Mouse (Mus musculus) embryonic facial prominence, embryonic 12.5 days (tissue): Measurements from ENCODE around the gene Rimkla. TPM values are rescaled to one million over a fixed set of nuclear protein-coding genes. Genes with fewer than 3 reads are reported as not detected.
A peak's percentile ranks its signal among the peaks of the same experiment; 100 is the strongest.

Source experiments
- ATAC-seq: fragments of 200-750 bp; cut with Nextera tagmentation; 2 replicates; pipeline ENCODE4 v1.8.0; 2017; ENCODE audit not compliant: insufficient number of reproducible peaks, insufficient read depth, low FRiP score, low TSS enrichment
- H3K27ac ChIP-seq: fragments of 300-500 bp; sonication (generic); 2 replicates; pipeline ENCODE4 v1.5.1; 2016; ENCODE audit warnings: mild to moderate bottlenecking
- H3K27me3 ChIP-seq: fragments of 300-500 bp; sonication (generic); 2 replicates; pipeline ENCODE4 v1.6.1; 2016; ENCODE audit warnings: mild to moderate bottlenecking, moderate library complexity
- H3K36me3 ChIP-seq: fragments of 300-500 bp; sonication (generic); 2 replicates; pipeline ENCODE4 v1.6.1; 2016; ENCODE audit warnings: mild to moderate bottlenecking
- H3K4me1 ChIP-seq: fragments of 300-500 bp; sonication (generic); 2 replicates; pipeline ENCODE4 v1.6.1; 2016
- H3K4me2 ChIP-seq: fragments of 300-500 bp; sonication (generic); replicated peaks from 2 replicates; pipeline ENCODE4 v1.6.1; 2016; ENCODE audit warnings: mild to moderate bottlenecking, moderate library complexity
- H3K4me3 ChIP-seq: fragments of 300-500 bp; sonication (generic); 2 replicates; pipeline ENCODE4 v1.5.1; 2016; ENCODE audit warnings: mild to moderate bottlenecking
- H3K9ac ChIP-seq: fragments of 300-500 bp; sonication (generic); 2 replicates; pipeline ENCODE4 v1.6.1; 2016; ENCODE audit warnings: mild to moderate bottlenecking, moderate library complexity
- H3K9me3 ChIP-seq: fragments of 300-500 bp; sonication (generic); 2 replicates; pipeline ENCODE4 v1.6.1; 2016; ENCODE audit warnings: mild to moderate bottlenecking, moderate library complexity
- WGBS: fragments of 180-500 bp; shearing (Covaris S2); methylation state at CpG from one replicate; pipeline ENCODE4 v1.1.7; 2016; 5-methylcytosine and 5-hydroxymethylcytosine counted together
- polyA plus RNA-seq: library from polyadenylated mRNA; unstranded; fragments of >200 nt; fragmentation: Nextera tagmentation; extraction: Ambion mirVana; gene quantifications from 2 replicates; pipeline ENCODE4 v1.2.1, GENCODE M21; 2016

Gene Rimkla
- polyA plus RNA-seq, 1 experiment from 2014 or later = 2.3 TPM

DNA sequence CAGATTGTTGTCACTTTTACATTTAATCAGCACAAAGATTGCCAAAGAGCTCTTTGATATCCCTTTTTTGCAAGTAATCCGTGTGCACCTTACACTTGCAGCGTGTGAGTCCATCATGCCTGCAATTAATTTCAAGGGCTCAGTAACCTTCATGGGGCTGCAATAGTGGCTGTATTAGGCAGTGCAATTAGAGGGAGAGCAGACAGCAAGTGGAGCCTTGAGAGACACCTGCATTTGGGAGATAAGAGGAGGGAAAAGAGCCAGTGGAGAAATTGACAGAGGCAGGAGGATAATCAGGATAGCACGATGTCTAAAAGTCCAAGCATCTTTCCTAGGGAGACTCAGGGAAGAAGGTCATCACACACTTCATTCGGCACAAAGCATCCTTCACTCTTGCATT is 31.1 kb upstream of the Rimkla start:
- H3K4me3 ChIP-seq = no peak overlapping the region
- H3K27me3 ChIP-seq = no peaks in the 10 kb centered on the region
- ATAC-seq = no peak
- H3K9me3 ChIP-seq = no peaks in the 10 kb centered on the region
- H3K4me1 ChIP-seq = no peaks in the 10 kb centered on the region
- WGBS = 86% methylated on average over 4 of the region's 4 CpGs
- H3K9ac ChIP-seq = no peak overlapping the region
- no peak overlapping the region for H3K4me2 ChIP-seq
- no peak overlapping the region for H3K27ac ChIP-seq
- no peaks in the 10 kb centered on the region for H3K36me3 ChIP-seq

DNA sequence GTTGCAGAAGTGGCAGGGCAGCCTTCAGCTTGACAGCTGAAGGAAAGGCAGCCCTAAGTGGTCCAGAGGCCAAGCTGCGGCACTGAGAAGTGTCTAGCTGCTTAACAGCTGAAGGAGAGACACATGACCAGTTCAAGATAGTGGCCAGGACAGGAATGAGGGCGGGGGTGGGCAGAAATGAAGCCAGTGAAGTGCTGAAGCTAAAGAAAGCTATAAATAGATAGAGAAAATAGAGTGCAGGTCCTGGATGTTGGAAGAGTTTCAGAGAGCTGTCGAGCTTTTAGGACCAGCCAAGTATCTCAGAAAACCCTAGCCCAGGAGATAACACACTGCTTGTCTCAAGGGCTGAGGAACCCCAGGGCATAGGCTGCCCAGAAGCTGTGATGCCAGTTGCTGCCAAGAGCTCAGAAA is 20.3 kb upstream of the Rimkla start:
- H3K4me3 ChIP-seq = no peak overlapping the region
- WGBS = 68% methylated on average over 3 of the region's 3 CpGs
- no peaks in the 10 kb centered on the region for H3K4me1 ChIP-seq
- H3K9ac ChIP-seq = no peak overlapping the region
- no peak overlapping the region for H3K27ac ChIP-seq
- no peak overlapping the region for H3K4me2 ChIP-seq
- no peaks in the 10 kb centered on the region for H3K36me3 ChIP-seq
- ATAC-seq = no peak
- H3K9me3 ChIP-seq = no peaks in the 10 kb centered on the region
- H3K27me3 ChIP-seq = no peaks in the 10 kb centered on the region

DNA sequence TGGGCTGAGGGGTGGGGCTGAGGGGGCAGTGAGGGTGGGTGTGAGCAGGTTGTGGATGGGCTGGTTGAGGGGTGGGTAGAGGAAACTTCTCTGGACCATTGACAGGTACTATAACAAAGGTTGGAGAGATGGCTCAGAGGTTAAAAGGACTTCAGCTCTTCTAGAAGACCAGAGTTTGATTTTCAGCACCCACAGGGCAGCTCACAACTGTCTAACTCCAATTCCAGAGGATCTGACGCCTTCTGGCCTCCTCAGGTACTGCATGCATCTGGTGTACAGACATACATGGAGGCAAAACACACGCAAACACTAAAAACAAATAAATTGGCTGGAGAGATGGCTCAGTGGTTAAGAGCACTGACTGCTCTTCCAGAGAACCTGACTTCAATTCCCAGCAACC is 19.2 kb upstream of the Rimkla start:
- Histone ChIP-seq H3K27me3 (no peaks in the 10 kb centered on the region), H3K4me1 (no peaks in the 10 kb centered on the region), H3K36me3 (no peaks in the 10 kb centered on the region), H3K27ac (no peak overlapping the region), H3K4me2 (no peak overlapping the region), H3K9ac (no peak overlapping the region), H3K4me3 (no peak overlapping the region), H3K9me3 (no peaks in the 10 kb centered on the region)
- WGBS = 69% methylated on average over 2 of the region's 2 CpGs
- ATAC-seq = no peak

DNA sequence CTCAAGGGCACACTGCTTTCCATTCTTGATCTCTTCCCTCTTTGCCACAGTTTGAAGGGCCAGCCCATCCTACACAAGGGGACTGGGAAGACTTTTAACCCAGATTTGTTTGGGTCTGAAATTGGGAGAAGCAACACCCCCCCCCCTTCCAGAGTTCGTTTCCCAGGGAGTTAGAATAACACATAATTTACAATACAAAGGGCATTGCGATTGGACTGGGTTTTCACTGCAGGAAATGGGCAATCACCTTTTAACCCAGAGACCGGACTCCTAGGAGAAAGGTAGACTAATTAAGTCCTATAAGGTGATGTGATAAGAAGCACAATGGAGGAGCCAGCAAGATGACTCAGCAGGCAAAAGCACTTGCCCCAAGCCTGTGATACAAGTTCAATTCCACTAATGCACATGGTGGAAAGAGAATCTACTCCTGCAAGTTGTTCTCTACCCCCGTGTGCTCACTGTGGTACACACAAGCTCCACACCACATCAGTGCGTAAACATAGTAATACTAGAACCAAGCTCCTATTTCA is 6.0 kb upstream of the Rimkla start:
- H3K4me1 ChIP-seq = no peaks in the 10 kb centered on the region
- peaks cover 12% of the 10 kb centered on the region; the same call in 1 of the 2 replicates for H3K27me3 ChIP-seq
- no peak overlapping the region for H3K9ac ChIP-seq
- no peak overlapping the region for H3K27ac ChIP-seq
- H3K4me2 ChIP-seq = no peak overlapping the region
- ATAC-seq = no peak
- WGBS = 61% methylated on average over 5 of the region's 5 CpGs
- no peaks in the 10 kb centered on the region for H3K9me3 ChIP-seq
- no peaks in the 10 kb centered on the region for H3K36me3 ChIP-seq
- no peak overlapping the region for H3K4me3 ChIP-seq

DNA sequence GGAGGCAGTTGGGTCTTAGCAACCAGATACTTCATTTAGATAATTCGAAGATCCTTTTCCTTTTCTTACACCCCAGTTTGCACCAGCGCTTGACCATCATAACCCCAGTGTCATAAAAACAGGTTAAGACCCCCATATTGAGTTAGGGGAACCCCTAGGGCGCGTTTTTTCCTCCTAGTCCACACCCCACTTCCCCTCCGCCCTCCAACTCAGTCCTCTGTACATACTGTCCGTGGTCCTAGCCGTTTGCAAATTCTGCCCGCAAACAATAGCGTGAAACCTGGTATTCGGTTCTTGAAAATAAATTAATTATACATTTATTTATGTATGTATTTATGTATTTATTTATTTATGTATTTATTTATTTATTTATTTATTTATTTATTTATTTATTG is 502 bp upstream of the Rimkla start:
- Histone ChIP-seq H3K27ac (no peak overlapping the region), H3K4me3 (peak overlapping the region; percentile 58), H3K9me3 (no peaks in the 10 kb centered on the region), H3K4me1 (peaks cover 3% of the 10 kb centered on the region; the same call in 1 of the 2 replicates), H3K9ac (no peak overlapping the region), H3K4me2 (peak overlapping the region; percentile 95), H3K27me3 (peaks cover 33% of the 10 kb centered on the region), H3K36me3 (no peaks in the 10 kb centered on the region)
- ATAC-seq = no peak
- WGBS = 37% methylated on average over 10 of the region's 10 CpGs

DNA sequence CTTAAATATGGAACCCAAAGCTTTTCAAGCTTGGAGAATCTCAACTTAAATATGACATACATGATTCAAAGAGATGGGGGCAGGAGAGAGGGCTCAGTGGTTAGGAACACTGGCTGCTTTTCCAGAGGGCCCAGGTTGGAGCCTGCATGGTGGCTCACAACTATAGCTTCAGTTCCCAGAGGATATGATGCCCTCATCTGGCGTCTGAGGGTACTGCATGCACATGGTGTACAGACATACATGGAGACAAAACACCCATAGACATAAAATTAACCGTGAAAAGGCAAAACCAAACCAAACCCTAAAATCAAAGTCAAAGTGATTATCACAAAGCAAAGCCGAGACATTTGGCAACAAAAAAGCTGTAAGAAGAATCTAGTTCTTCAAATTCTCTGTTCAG is 1.6 kb downstream of the Rimkla start:
- WGBS = 72% methylated on average over 3 of the region's 3 CpGs
- peaks cover 29% of the 10 kb centered on the region for H3K27me3 ChIP-seq
- no peaks in the 10 kb centered on the region for H3K9me3 ChIP-seq
- no peak overlapping the region for H3K4me3 ChIP-seq
- ATAC-seq = no peak
- no peak overlapping the region for H3K9ac ChIP-seq
- H3K27ac ChIP-seq = no peak overlapping the region
- no peak overlapping the region for H3K4me2 ChIP-seq
- H3K4me1 ChIP-seq = peaks cover 3% of the 10 kb centered on the region; the same call in 1 of the 2 replicates
- no peaks in the 10 kb centered on the region for H3K36me3 ChIP-seq

DNA sequence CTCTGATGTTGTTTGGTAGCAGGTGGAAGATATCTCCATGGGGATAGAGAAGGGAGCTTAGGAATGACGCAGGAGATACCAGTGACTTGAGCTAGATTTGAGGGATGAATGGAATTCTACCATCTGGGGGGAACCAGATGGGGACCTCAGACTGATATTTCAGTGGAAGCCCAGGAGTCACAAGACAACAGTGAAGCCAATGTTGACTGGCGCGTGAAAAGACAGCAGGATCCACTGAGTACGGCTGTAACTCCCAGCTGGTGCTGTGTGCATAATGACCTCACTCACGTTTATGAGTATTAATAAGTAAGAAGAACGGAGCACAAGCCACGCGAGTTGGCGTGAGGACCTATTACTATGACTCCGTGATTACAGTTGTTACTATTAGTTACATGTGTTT is 2.8 kb downstream of the Rimkla start:
- Histone ChIP-seq H3K9me3 (no peaks in the 10 kb centered on the region), H3K36me3 (no peaks in the 10 kb centered on the region), H3K27ac (no peak overlapping the region), H3K27me3 (peaks cover 29% of the 10 kb centered on the region), H3K4me3 (no peak overlapping the region), H3K4me1 (peaks cover 3% of the 10 kb centered on the region; the same call in 1 of the 2 replicates), H3K4me2 (no peak overlapping the region), H3K9ac (no peak overlapping the region)
- ATAC-seq = no peak
- 92% methylated on average over 10 of the region's 10 CpGs for WGBS

DNA sequence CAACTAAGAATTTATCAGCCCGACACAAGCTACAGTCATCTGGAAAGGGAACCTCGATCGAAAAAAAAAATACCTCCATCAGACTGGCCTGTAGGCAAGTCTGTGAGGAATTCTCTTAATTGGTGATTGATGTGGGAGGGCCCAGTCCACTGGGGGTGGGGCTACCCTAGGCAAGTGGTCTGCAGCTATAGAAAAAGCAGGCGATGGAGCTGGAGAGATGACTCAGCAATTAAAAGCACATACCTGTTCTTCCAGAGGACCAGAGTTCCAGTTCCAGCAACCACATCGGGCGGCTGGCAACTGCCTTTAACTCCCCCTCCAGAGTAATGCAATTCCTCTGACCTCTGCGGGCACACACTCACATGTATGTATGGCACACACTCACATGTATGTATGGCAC is 7.5 kb downstream of the Rimkla start:
- H3K36me3 ChIP-seq = no peaks in the 10 kb centered on the region
- H3K4me3 ChIP-seq = no peak overlapping the region
- no peaks in the 10 kb centered on the region for H3K4me1 ChIP-seq
- no peak overlapping the region for H3K9ac ChIP-seq
- no peaks in the 10 kb centered on the region for H3K9me3 ChIP-seq
- no peaks in the 10 kb centered on the region for H3K27me3 ChIP-seq
- ATAC-seq = no peak
- no peak overlapping the region for H3K4me2 ChIP-seq
- no peak overlapping the region for H3K27ac ChIP-seq
- 68% methylated on average over 7 of the region's 7 CpGs for WGBS

DNA sequence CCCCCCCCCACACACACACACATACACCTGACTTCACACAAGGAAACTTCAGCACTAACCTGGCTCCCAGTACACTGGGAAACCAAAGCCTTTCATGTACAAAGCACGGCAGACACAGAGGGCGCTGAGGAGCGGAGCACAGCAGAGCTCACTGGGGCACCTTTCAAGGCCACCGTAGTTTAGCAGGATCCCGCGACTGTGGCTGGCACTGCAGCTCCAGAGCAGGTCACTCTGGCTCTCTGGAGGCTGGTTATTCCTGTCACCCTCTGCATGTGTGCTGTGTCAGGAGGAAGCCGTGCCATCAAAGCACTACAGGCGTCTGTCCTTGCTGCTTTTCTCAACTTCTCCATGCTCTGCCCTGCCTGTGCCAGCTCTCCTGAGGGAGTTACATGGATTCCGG is 9.4 kb downstream of the Rimkla start:
- Histone ChIP-seq H3K36me3 (no peaks in the 10 kb centered on the region), H3K27ac (no peak overlapping the region), H3K27me3 (no peaks in the 10 kb centered on the region), H3K4me1 (no peaks in the 10 kb centered on the region), H3K9ac (no peak overlapping the region), H3K4me3 (no peak overlapping the region), H3K4me2 (no peak overlapping the region), H3K9me3 (no peaks in the 10 kb centered on the region)
- 49% methylated on average over 9 of the region's 9 CpGs for WGBS
- ATAC-seq = no peak

DNA sequence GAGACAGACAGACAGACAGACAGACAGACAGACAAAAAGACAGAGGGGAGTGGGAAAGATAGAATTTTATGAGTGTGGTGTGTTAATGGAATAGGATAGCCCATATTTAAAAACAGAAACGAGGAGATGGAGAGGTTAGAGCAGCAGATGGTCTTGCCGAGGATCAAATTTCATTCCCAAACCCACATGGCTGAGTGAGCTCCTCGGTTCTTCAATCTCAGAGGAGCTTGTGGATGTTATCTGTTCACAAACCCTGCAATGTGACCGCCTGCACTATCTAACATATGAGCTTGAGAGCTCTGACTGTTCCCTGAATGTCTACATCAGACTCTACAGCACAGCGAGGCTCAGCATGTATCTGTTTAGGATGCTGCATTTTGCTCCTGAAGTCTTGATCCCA is 19.3 kb downstream of the Rimkla start:
- H3K4me3 ChIP-seq = no peak overlapping the region
- H3K9ac ChIP-seq = no peak overlapping the region
- no peaks in the 10 kb centered on the region for H3K9me3 ChIP-seq
- WGBS = 41% methylated on average over 5 of the region's 5 CpGs
- no peak overlapping the region for H3K27ac ChIP-seq
- no peaks in the 10 kb centered on the region for H3K27me3 ChIP-seq
- no peak for ATAC-seq
- no peaks in the 10 kb centered on the region for H3K36me3 ChIP-seq
- H3K4me2 ChIP-seq = no peak overlapping the region
- 0 out of 2 replicates have a peak, but pooled peaks cover 3% of the 10 kb centered on the region for H3K4me1 ChIP-seq

DNA sequence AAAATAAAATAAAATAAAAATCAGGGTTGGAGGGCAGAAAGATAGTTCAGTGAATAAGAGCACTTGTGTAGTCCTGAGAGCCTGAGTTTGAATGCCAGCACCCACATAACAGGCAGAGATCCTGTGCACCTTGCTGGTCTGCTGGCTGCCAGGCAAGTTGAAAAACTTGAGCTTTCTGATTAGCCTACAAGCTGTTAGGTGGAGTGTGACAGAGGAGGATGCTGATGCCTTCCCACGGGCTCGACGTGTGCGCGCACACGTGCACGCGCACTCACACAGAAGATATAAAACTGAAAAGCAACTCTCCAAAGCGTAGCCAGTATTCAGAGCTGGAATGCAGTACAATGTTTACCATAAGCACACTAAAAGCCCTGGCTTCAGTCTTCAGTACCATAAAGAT is 19.9 kb downstream of the Rimkla start:
- Histone ChIP-seq H3K4me2 (no peak overlapping the region), H3K27ac (no peak overlapping the region), H3K4me1 (0 out of 2 replicates have a peak, but pooled peaks cover 3% of the 10 kb centered on the region), H3K36me3 (no peaks in the 10 kb centered on the region), H3K9ac (no peak overlapping the region), H3K27me3 (no peaks in the 10 kb centered on the region), H3K4me3 (no peak overlapping the region), H3K9me3 (no peaks in the 10 kb centered on the region)
- no peak for ATAC-seq
- 91% methylated on average over 9 of the region's 9 CpGs for WGBS

DNA sequence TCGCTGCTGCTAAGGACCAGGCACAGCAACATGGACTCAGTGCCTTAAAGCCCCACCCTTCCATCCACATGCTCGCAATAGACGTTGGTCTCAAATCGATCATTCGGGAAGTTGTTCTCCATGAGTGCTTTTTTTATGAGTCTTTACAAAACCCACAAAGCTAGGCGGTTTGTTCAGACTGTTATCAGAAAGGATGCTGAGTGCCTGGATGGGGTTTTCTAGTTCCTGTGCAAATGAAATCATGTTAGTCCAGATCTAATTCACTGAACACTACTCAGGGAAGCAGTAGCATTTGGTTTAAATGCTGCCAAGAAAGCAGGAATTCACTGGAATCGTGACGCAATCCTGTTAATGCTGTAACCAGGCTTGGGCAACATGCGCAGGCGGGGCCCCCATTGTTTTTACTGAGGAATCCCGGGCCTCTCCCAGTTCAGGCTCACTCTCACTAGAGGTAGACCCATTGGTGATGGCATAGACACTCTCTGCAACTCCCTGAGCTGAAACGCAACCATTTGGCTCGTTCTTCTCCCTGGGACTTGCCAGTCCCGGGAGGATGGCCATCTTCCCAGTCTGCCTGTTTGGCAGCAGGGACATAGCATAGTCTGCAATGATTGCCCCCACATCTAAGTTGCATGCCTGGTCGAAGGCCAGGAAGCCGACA is 24.6 kb downstream of the Rimkla start:
- H3K4me1 ChIP-seq = peaks cover 8% of the 10 kb centered on the region
- no peak overlapping the region for H3K4me3 ChIP-seq
- no peak for ATAC-seq
- H3K9ac ChIP-seq = no peak overlapping the region
- no peaks in the 10 kb centered on the region for H3K36me3 ChIP-seq
- H3K27me3 ChIP-seq = no peaks in the 10 kb centered on the region
- no peak overlapping the region for H3K4me2 ChIP-seq
- H3K27ac ChIP-seq = no peak overlapping the region
- WGBS = 89% methylated on average over 16 of the region's 16 CpGs
- H3K9me3 ChIP-seq = no peaks in the 10 kb centered on the region
